Mouse (Mus musculus) myocyte (in vitro differentiated cells): ENCODE results near the gene Slc29a1.

Experiments used
- CEBPB ChIP-seq: IDR thresholded peaks from 2 replicates; pipeline ENCODE4 v1.6.1; 2011; ENCODE audit warnings: mild to moderate bottlenecking, moderate library complexity; ENCODE audit not compliant: poor library complexity, insufficient read depth, severe bottlenecking
- E2F4 ChIP-seq: IDR thresholded peaks from one replicate; pipeline ENCODE4 v1.6.1; 2011; ENCODE audit warnings: mild to moderate bottlenecking, control low read depth, moderate library complexity; ENCODE audit not compliant: insufficient read depth
- MAX ChIP-seq: IDR thresholded peaks from one replicate; pipeline ENCODE4 v1.6.1; 2011; ENCODE audit warnings: low read depth, mild to moderate bottlenecking, control low read depth
- MYOD1 ChIP-seq, 3 experiments: IDR thresholded peaks; one replicate each; pipeline ENCODE4 v1.6.1; 2011; ENCODE audit warnings: control low read depth in 2 of 3, low read depth in 2 of 3, mild to moderate bottlenecking in 2 of 3, moderate library complexity in 1 of 3; ENCODE audit not compliant: insufficient read length in 2 of 3, control insufficient read depth in 1 of 3
- POLR2A ChIP-seq: IDR thresholded peaks from one replicate; pipeline ENCODE4 v1.6.1; 2011; ENCODE audit warnings: low read depth, mild to moderate bottlenecking, control low read depth, moderate library complexity; ENCODE audit not compliant: insufficient read length
- POLR2AphosphoS2 ChIP-seq: IDR thresholded peaks from one replicate; pipeline ENCODE4 v1.6.1; 2011; ENCODE audit warnings: low read depth, control low read depth; ENCODE audit not compliant: insufficient read length
- SRF ChIP-seq: IDR thresholded peaks from one replicate; pipeline ENCODE4 v1.6.1; 2011; ENCODE audit warnings: low read depth; ENCODE audit not compliant: control insufficient read depth, insufficient read length
- TCF12 ChIP-seq: IDR thresholded peaks from one replicate; pipeline ENCODE4 v1.6.1; 2011; ENCODE audit warnings: mild to moderate bottlenecking, control low read depth; ENCODE audit not compliant: poor library complexity, insufficient read depth, severe bottlenecking
- TCF3 ChIP-seq: IDR thresholded peaks from one replicate; pipeline ENCODE4 v1.6.1; 2011; ENCODE audit warnings: low read depth, control low read depth; ENCODE audit not compliant: insufficient read length
- USF1 ChIP-seq: IDR thresholded peaks from one replicate; pipeline ENCODE4 v1.6.1; 2011; ENCODE audit warnings: low read depth, mild to moderate bottlenecking, control low read depth, moderate library complexity

DNA sequence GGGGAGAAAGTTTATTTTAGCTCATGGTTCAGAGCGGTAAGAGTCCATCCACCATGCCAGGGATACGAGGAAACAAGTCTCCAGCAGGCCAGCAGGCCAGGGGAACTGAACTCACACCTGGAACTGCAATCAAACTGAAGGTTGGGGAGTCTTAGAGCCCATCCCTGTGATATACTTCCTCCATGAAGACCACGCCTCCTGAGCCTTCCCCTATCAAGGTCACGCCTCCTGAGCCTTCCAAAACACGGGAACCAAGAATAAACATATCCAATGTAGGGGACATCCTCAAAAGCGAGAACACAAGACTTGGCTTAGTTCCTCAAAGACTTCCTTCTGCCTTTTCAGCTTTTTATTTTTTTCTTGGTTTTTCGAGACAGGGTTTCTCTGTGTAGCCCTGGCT is 13.5 kb upstream of the Slc29a1 start:
- TF ChIP-seq POLR2A (no peak), E2F4 (no peak), CEBPB (no peak), MAX (no peak), SRF (no peak), TCF12 (no peak), MYOD1 (IDR thresholded peaks at IDR 0.05; ENCODE audit: control insufficient read depth in 1 of 3, insufficient read length in 2 of 3, low read depth in 2 of 3) (no peak), POLR2AphosphoS2 (no peak), USF1 (no peak), TCF3 (no peak)
